Mouse (Mus musculus): ENCODE data around the gene Hsf2bp. TPM values are rescaled to one million over a fixed set of nuclear protein-coding genes. Genes with fewer than 3 reads are reported as not detected.
A peak's percentile ranks its signal among the peaks of the same experiment; 100 is the strongest.

The Hsf2bp gene
- 32.3 and 34.3 TPM in 2 replicates for polyA plus RNA-seq (2012; rRNA removed)

- peak within 1 kb of the TSS; percentile 97 for H3K4me3 ChIP-seq (ENCODE audit: control insufficient read depth, low read depth, low read length)
- H3K27ac ChIP-seq (ENCODE audit: control insufficient read depth, insufficient read depth, low read depth, low read length), result peak within 1 kb of the TSS; percentile 65
- no peak for TF ChIP-seq CTCF (IDR thresholded peaks at IDR 0.05; ENCODE audit: control insufficient read depth, insufficient read depth, insufficient replicate concordance, low read depth, low read length)
- TF ChIP-seq POLR2A (IDR thresholded peaks at IDR 0.05; ENCODE audit: control insufficient read depth, low read depth, low read length), result peak; percentile 95
- peaks cover 17% of the 10 kb centered on the region for H3K4me1 ChIP-seq (ENCODE audit: control insufficient read depth, insufficient read depth, low read length)
- H3K27me3 ChIP-seq (ENCODE audit: control insufficient read depth, insufficient read depth, low read length), result no peaks in the 10 kb centered on the region
- no peaks in the 10 kb centered on the region; the same call in 1 of the 2 replicates for H3K36me3 ChIP-seq (ENCODE audit: control insufficient read depth, insufficient read depth, low read length)
Measured at GRCm38 (mm10) chr17:32035609-32036508, at the start of gene Hsf2bp, which contains the start of gene Rrp1b. TSS of gene Hsf2bp (minus strand) at chr17:32036349. TSS of gene Rrp1b (plus strand) at chr17:32036100.

GRCm38 (mm10) chr17:32083351-32083750 lies 47.2 kb upstream of the Hsf2bp start:
- Histone ChIP-seq H3K4me3 (ENCODE audit: control insufficient read depth, low read depth, low read length) (no peak overlapping the region), H3K4me1 (ENCODE audit: control insufficient read depth, insufficient read depth, low read length) (peaks cover 3% of the 10 kb centered on the region; the same call in 1 of the 2 replicates), H3K36me3 (ENCODE audit: control insufficient read depth, insufficient read depth, low read length) (no peaks in the 10 kb centered on the region), H3K27ac (ENCODE audit: control insufficient read depth, insufficient read depth, low read depth, low read length) (no peak overlapping the region), H3K27me3 (ENCODE audit: control insufficient read depth, insufficient read depth, low read length) (no peaks in the 10 kb centered on the region)
- TF ChIP-seq CTCF (IDR thresholded peaks at IDR 0.05; ENCODE audit: control insufficient read depth, insufficient read depth, insufficient replicate concordance, low read depth, low read length) (no peak), POLR2A (IDR thresholded peaks at IDR 0.05; ENCODE audit: control insufficient read depth, low read depth, low read length) (no peak)

- no peaks in the 10 kb centered on the region for H3K27me3 ChIP-seq (ENCODE audit: control insufficient read depth, insufficient read depth, low read length)
- H3K4me3 ChIP-seq (ENCODE audit: control insufficient read depth, low read depth, low read length), result no peak overlapping the region
- TF ChIP-seq CTCF (IDR thresholded peaks at IDR 0.05; ENCODE audit: control insufficient read depth, insufficient read depth, insufficient replicate concordance, low read depth, low read length) (peak; percentile 63), POLR2A (IDR thresholded peaks at IDR 0.05; ENCODE audit: control insufficient read depth, low read depth, low read length) (no peak)
- no peaks in the 10 kb centered on the region for H3K4me1 ChIP-seq (ENCODE audit: control insufficient read depth, insufficient read depth, low read length)
- H3K36me3 ChIP-seq (ENCODE audit: control insufficient read depth, insufficient read depth, low read length), result no peaks in the 10 kb centered on the region
- no peak overlapping the region for H3K27ac ChIP-seq (ENCODE audit: control insufficient read depth, insufficient read depth, low read depth, low read length)
Measured at GRCm38 (mm10) chr17:32075164-32075563, 39.0 kb upstream of the Hsf2bp start.

- Histone ChIP-seq H3K4me3 (ENCODE audit: control insufficient read depth, low read depth, low read length) (no peak overlapping the region), H3K36me3 (ENCODE audit: control insufficient read depth, insufficient read depth, low read length) (no peaks in the 10 kb centered on the region), H3K27me3 (ENCODE audit: control insufficient read depth, insufficient read depth, low read length) (no peaks in the 10 kb centered on the region), H3K27ac (ENCODE audit: control insufficient read depth, insufficient read depth, low read depth, low read length) (no peak overlapping the region), H3K4me1 (ENCODE audit: control insufficient read depth, insufficient read depth, low read length) (no peaks in the 10 kb centered on the region)
- no peak for TF ChIP-seq CTCF (IDR thresholded peaks at IDR 0.05; ENCODE audit: control insufficient read depth, insufficient read depth, insufficient replicate concordance, low read depth, low read length)
- no peak for TF ChIP-seq POLR2A (IDR thresholded peaks at IDR 0.05; ENCODE audit: control insufficient read depth, low read depth, low read length)
Measured at GRCm38 (mm10) chr17:32074658-32075057, 38.5 kb upstream of the Hsf2bp start.

- TF ChIP-seq CTCF (IDR thresholded peaks at IDR 0.05; ENCODE audit: control insufficient read depth, insufficient read depth, insufficient replicate concordance, low read depth, low read length) (peak; percentile 98), POLR2A (IDR thresholded peaks at IDR 0.05; ENCODE audit: control insufficient read depth, low read depth, low read length) (no peak)
- Histone ChIP-seq H3K27ac (ENCODE audit: control insufficient read depth, insufficient read depth, low read depth, low read length) (no peak overlapping the region), H3K36me3 (ENCODE audit: control insufficient read depth, insufficient read depth, low read length) (no peaks in the 10 kb centered on the region), H3K4me3 (ENCODE audit: control insufficient read depth, low read depth, low read length) (no peak overlapping the region), H3K27me3 (ENCODE audit: control insufficient read depth, insufficient read depth, low read length) (no peaks in the 10 kb centered on the region), H3K4me1 (ENCODE audit: control insufficient read depth, insufficient read depth, low read length) (no peaks in the 10 kb centered on the region)
Measured at GRCm38 (mm10) chr17:32073359-32073758, 37.2 kb upstream of the Hsf2bp start.

- TF ChIP-seq CTCF (IDR thresholded peaks at IDR 0.05; ENCODE audit: control insufficient read depth, insufficient read depth, insufficient replicate concordance, low read depth, low read length), result no peak
- TF ChIP-seq POLR2A (IDR thresholded peaks at IDR 0.05; ENCODE audit: control insufficient read depth, low read depth, low read length), result no peak
- no peaks in the 10 kb centered on the region for H3K4me1 ChIP-seq (ENCODE audit: control insufficient read depth, insufficient read depth, low read length)
- no peak overlapping the region for H3K4me3 ChIP-seq (ENCODE audit: control insufficient read depth, low read depth, low read length)
- no peaks in the 10 kb centered on the region for H3K36me3 ChIP-seq (ENCODE audit: control insufficient read depth, insufficient read depth, low read length)
- H3K27ac ChIP-seq (ENCODE audit: control insufficient read depth, insufficient read depth, low read depth, low read length), result no peak overlapping the region
- no peaks in the 10 kb centered on the region for H3K27me3 ChIP-seq (ENCODE audit: control insufficient read depth, insufficient read depth, low read length)
Measured at GRCm38 (mm10) chr17:32068810-32069209, 32.7 kb upstream of the Hsf2bp start.

GRCm38 (mm10) chr17:32068381-32068780 lies 32.2 kb upstream of the Hsf2bp start:
- Histone ChIP-seq H3K27me3 (ENCODE audit: control insufficient read depth, insufficient read depth, low read length) (no peaks in the 10 kb centered on the region), H3K4me1 (ENCODE audit: control insufficient read depth, insufficient read depth, low read length) (no peaks in the 10 kb centered on the region), H3K36me3 (ENCODE audit: control insufficient read depth, insufficient read depth, low read length) (no peaks in the 10 kb centered on the region), H3K4me3 (ENCODE audit: control insufficient read depth, low read depth, low read length) (no peak overlapping the region), H3K27ac (ENCODE audit: control insufficient read depth, insufficient read depth, low read depth, low read length) (no peak overlapping the region)
- TF ChIP-seq POLR2A (IDR thresholded peaks at IDR 0.05; ENCODE audit: control insufficient read depth, low read depth, low read length) (no peak), CTCF (IDR thresholded peaks at IDR 0.05; ENCODE audit: control insufficient read depth, insufficient read depth, insufficient replicate concordance, low read depth, low read length) (no peak)

All from testis, adult 2 months (tissue).